Mouse (Mus musculus) erythroblast, embryonic 14.5 days (primary cell): ENCODE measurements at regions not wholly inside any gene's neighbourhood (a gene's known extent, or its start where the extent isn't known, plus 50 kb on each side); places are given as distances from the start of the nearest gene placed in this dataset.

Source experiments
- H3K27me3 ChIP-seq: 2 replicates; pipeline ENCODE4 v1.6.1; 2012; ENCODE audit warnings: inconsistent platforms; ENCODE audit not compliant: control insufficient read depth
- H3K36me3 ChIP-seq: 2 replicates; pipeline ENCODE4 v1.6.1; 2012; ENCODE audit warnings: mild to moderate bottlenecking, inconsistent platforms; ENCODE audit not compliant: control insufficient read depth
- H3K4me1 ChIP-seq: 2 replicates; pipeline ENCODE4 v1.6.1; 2012; ENCODE audit warnings: inconsistent platforms; ENCODE audit not compliant: control insufficient read depth
- H3K4me3 ChIP-seq: replicated peaks from 2 replicates; pipeline ENCODE3; 2012; ENCODE audit warnings: moderate library complexity, mild to moderate bottlenecking, inconsistent platforms
- H3K9me3 ChIP-seq: 2 replicates; pipeline ENCODE4 v1.6.1; 2012; ENCODE audit warnings: low read length, inconsistent platforms, mixed read lengths; ENCODE audit not compliant: control insufficient read depth
- GATA1 ChIP-seq: IDR thresholded peaks from 2 replicates; pipeline ENCODE4 v1.6.1; 2012; ENCODE audit warnings: low read length, inconsistent platforms, mixed read lengths
- TAL1 ChIP-seq: IDR thresholded peaks from 3 replicates; pipeline ENCODE4 v1.6.1; 2012; ENCODE audit warnings: low read length, inconsistent platforms, mixed read lengths

DNA sequence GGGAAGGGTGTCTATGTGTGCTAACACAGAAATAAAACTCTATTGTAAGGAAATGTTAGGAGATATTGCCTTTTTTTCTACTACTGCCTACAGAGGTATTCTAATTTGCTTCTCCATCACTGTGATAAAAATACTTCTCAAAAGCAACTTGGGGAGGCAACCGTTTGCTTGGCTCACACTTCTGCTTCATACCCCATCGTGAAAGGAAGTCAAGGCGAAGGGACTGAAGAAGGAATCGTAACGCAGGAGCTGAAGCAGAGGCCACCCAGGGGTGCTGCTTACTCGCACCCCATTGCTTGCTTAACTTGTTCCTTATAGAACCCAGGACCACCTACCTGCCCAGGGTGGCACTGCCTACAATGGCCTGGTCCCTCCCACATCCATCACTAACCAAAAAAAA lies 550.0 kb downstream of the Pdcd6ip start:
- TF ChIP-seq TAL1 (no peak), GATA1 (no peak)
- Histone ChIP-seq H3K4me1 (no peaks in the 10 kb centered on the region), H3K4me3 (no peak overlapping the region), H3K9me3 (peaks cover 45% of the 10 kb centered on the region), H3K36me3 (no peaks in the 10 kb centered on the region), H3K27me3 (no peaks in the 10 kb centered on the region)

DNA sequence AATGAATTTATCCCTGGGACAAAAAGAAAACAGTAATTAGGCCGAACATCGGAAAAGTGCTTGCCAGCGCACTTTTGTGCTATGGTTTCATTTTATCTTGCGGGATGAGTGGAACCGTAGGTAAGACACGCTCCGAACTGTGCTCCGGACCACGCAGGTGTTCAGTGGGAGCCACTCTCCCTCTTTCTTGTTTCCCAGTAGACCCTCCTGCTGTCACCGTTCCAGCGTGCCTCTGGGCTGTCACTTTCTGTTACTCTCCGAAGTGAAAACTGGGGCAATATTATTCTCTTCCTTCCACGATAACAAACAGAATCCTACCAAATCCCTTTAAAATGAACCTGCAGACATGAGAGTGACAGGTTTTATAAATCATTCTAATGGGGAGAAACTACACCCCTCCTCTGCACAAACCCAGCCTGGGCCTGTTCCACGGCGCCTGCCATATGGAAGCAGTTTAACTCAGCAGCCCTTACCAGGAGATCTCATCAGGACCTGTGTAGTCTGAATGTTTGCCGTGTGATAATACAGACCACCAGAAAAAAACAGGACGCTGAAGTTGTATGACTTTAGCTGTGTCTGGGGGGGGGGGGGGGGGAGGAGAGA lies 550.5 kb downstream of the Pdcd6ip start:
- H3K9me3 ChIP-seq: peaks cover 45% of the 10 kb centered on the region
- no peak overlapping the region for H3K4me3 ChIP-seq
- TF ChIP-seq GATA1 (no peak), TAL1 (no peak)
- no peaks in the 10 kb centered on the region for H3K27me3 ChIP-seq
- no peaks in the 10 kb centered on the region for H3K4me1 ChIP-seq
- H3K36me3 ChIP-seq: no peaks in the 10 kb centered on the region

DNA sequence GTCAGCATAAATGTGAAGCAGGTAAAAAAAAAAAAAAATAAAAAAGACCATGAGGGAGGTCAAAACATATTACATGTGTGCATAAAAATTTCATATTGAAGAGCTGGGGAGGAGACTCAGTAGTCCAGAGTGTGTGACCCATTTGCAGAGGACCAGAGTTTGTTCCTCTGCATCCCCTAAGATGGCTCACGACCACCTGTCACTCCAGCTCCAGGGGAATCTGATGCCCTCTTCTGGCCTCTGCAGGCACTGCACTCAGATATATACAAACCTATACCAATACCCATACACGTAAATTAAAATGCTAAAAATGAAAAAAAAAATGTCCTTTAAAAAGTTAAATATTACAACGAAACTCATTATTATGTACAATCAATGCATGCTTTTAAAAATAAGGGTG lies 551.4 kb downstream of the Pdcd6ip start:
- peaks cover 45% of the 10 kb centered on the region for H3K9me3 ChIP-seq
- no peaks in the 10 kb centered on the region for H3K36me3 ChIP-seq
- no peaks in the 10 kb centered on the region for H3K4me1 ChIP-seq
- H3K4me3 ChIP-seq: no peak overlapping the region
- TF ChIP-seq GATA1 (no peak), TAL1 (no peak)
- no peaks in the 10 kb centered on the region for H3K27me3 ChIP-seq

DNA sequence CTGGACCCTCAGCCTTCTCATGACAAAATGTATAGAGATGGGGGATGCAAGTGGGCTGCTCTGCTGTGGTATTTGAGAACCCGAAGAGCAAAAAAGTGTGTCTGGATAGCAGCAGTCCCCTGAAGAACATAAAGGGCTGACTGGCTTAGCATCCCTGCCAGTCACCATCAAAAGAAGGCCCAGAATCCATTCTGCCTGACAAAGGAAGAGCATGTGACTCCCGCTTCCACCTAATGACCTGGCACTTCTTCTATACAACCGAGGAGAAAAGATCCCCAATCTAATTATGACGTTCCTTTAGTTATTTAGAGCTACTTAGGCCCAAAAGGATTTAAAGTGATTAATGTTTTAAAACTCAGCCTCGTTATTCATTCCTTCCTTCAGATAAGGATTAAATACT lies 559.0 kb downstream of the Pdcd6ip start:
- H3K4me3 ChIP-seq: no peak overlapping the region
- TF ChIP-seq TAL1 (no peak), GATA1 (no peak)
- H3K27me3 ChIP-seq: no peaks in the 10 kb centered on the region
- no peaks in the 10 kb centered on the region for H3K4me1 ChIP-seq
- no peaks in the 10 kb centered on the region for H3K36me3 ChIP-seq
- H3K9me3 ChIP-seq: peaks cover 15% of the 10 kb centered on the region

DNA sequence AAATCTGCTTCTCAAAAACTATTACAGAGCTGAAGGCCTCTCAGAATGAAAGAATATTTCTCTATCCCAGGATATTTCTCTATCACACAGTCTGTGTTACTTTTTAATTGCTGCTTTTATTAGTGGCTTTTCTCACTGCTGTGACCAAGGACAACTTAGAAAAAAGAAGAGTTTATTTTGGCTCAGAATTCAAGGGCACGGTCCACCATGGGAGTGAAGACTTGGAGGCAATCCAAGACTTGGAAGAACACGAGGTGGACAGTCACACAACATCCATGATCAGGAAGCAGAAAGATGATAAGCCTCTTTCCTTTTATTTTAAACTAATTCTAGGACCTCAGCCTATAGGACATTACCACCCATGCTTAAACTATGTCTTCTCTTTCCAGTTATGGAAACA lies 561.5 kb downstream of the Pdcd6ip start:
- TF ChIP-seq TAL1: no peak
- no peak for TF ChIP-seq GATA1
- Histone ChIP-seq H3K4me3 (no peak overlapping the region), H3K27me3 (no peaks in the 10 kb centered on the region), H3K36me3 (no peaks in the 10 kb centered on the region), H3K9me3 (peaks cover 8% of the 10 kb centered on the region), H3K4me1 (no peaks in the 10 kb centered on the region)

DNA sequence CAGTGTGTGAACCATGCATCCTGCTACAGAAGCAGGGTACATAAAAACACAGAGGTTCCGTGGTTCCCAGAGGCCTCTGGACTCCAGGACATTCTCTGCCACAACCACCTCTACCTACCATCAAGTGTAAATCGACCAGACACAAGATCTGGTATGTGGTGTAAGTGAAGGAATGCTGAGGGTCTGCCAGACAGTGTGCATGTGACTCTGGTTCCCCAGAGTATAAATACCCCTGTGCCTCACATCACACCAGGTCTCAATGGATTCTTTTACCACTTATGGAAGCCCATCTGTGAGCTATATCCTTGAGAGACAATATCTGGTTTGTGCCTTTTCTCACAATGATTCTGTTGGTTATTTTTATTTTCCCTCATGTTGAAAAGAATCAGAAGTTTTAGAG lies 563.0 kb downstream of the Pdcd6ip start:
- Histone ChIP-seq H3K36me3 (no peaks in the 10 kb centered on the region), H3K4me3 (no peak overlapping the region), H3K9me3 (no peaks in the 10 kb centered on the region; the same call in 1 of the 2 replicates), H3K4me1 (no peaks in the 10 kb centered on the region), H3K27me3 (no peaks in the 10 kb centered on the region)
- TF ChIP-seq GATA1 (no peak), TAL1 (no peak)

DNA sequence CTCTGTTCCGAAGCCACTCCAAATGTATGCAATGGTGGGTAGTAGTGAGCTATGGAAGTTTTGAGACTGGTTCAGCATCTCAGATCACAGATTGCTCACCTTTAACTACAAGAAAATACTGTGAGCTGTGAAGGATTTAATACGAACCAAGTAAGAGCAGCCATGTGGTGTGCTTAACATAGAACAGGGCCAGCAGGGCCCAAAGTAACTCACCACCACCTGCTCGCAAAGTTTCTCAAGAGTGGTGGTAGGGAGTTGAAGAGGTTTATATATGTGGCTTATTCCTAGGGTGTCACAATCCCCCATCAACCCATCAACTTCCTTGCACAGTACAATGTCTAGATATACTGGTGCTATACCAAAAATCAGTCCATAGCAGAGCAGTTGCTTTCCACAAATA lies 573.4 kb downstream of the Pdcd6ip start:
- no peaks in the 10 kb centered on the region for H3K36me3 ChIP-seq
- H3K27me3 ChIP-seq: no peaks in the 10 kb centered on the region
- TF ChIP-seq TAL1: no peak
- no peak for TF ChIP-seq GATA1
- no peak overlapping the region for H3K4me3 ChIP-seq
- no peaks in the 10 kb centered on the region for H3K4me1 ChIP-seq
- peaks cover 9% of the 10 kb centered on the region for H3K9me3 ChIP-seq

DNA sequence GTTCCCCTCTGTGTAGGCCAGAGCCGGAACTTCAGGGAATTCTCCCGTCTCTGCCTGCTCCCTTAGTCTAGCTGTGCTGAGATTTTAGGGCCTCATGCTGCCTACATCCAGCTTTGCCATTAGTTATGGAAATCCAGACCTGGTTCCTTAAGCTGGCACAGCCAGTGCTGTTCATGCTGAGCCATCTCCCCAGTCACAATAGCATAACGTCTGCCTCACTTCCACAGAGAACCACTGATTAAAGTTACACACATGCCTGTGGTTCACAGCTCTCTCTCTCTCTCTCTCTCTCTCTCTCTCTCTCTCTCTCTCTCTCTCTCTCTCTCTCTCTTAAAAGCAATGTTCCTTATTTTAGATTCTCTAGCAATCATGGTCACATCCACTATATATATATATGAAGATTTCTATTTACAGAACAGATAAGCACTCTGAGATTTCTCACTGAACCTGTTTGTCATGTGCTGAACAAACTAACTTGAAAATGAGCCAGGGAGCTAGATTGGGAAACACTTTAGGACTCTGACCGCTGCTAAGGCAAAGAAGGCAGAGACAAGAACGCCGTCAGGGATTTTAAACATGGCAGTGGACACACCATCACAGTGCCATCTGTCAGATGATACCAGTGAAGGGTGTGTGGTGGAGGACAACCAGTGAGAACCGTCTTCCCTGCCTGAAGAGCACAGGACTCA lies 584.9 kb downstream of the Pdcd6ip start:
- Histone ChIP-seq H3K9me3 (peaks cover 19% of the 10 kb centered on the region), H3K27me3 (no peaks in the 10 kb centered on the region), H3K36me3 (no peaks in the 10 kb centered on the region), H3K4me1 (peaks cover 23% of the 10 kb centered on the region), H3K4me3 (no peak overlapping the region)
- TF ChIP-seq TAL1: no peak
- no peak for TF ChIP-seq GATA1

DNA sequence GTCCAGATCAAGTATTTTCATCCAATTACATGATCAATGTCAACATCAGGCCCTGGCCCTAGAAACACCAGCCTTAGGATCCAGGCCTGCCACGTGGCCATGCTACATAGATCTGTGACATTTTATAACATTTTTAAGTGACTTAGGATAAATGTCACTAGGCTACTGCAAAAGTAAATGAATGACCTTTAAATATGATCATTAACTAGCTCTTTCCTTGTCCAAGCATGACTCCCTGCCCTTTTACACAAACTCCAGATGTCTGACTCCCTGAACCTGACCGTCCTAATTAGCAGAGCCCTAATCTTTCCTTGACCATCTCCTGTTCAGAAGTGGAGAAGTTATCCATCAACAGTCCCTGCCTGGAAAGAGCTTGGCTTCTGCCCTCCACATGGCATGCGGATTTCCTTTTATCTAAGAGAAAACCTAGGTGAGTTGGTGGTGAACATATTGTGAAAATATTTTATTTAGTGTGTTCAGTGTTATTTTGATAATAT lies 585.8 kb downstream of the Pdcd6ip start:
- no peak for TF ChIP-seq TAL1
- no peak for TF ChIP-seq GATA1
- Histone ChIP-seq H3K4me1 (peaks cover 23% of the 10 kb centered on the region), H3K4me3 (no peak overlapping the region), H3K9me3 (peaks cover 21% of the 10 kb centered on the region), H3K36me3 (no peaks in the 10 kb centered on the region), H3K27me3 (no peaks in the 10 kb centered on the region)
